Mouse (Mus musculus): ENCODE results near the gene Foxn3. TPM values are rescaled to one million over a fixed set of nuclear protein-coding genes. Genes with fewer than 3 reads are reported as not detected.

Gene Foxn3
- polyA plus RNA-seq (2015; fragmentation: Nextera tagmentation; extraction: Ambion mirVana) = 101 and 110 TPM in 2 replicates

- Histone ChIP-seq H3K4me2 (peak within 1 kb of the TSS; percentile 83), H3K4me1 (peaks cover 23% of the 10 kb centered on the region), H3K9ac (peak within 1 kb of the TSS; percentile 92), H3K9me3 (no peaks in the 10 kb centered on the region), H3K27me3 (no peaks in the 10 kb centered on the region), H3K27ac (peak within 1 kb of the TSS; percentile 89), H3K4me3 (peak within 1 kb of the TSS; percentile 85), H3K36me3 (no peaks in the 10 kb centered on the region)
- under 1% methylated on average over 53 of the region's 66 CpGs for WGBS
- peak; percentile 85 for ATAC-seq (ENCODE audit: insufficient number of reproducible peaks, low FRiP score, low TSS enrichment, low read depth)
Measured at GRCm38 (mm10) chr12:99563219-99564059, at the start of gene Foxn3. Gene Foxn3 (minus strand): TSS chr12:99563582.

GRCm38 (mm10) chr12:99612181-99612871, 48.9 kb upstream of the Foxn3 start:
- H3K4me3 ChIP-seq = no peak overlapping the region
- no peak overlapping the region for H3K27ac ChIP-seq
- H3K9ac ChIP-seq = no peak overlapping the region
- no peaks in the 10 kb centered on the region for H3K27me3 ChIP-seq
- H3K9me3 ChIP-seq = no peaks in the 10 kb centered on the region
- 43% methylated on average over 9 of the region's 9 CpGs for WGBS
- no peaks in the 10 kb centered on the region for H3K36me3 ChIP-seq
- H3K4me1 ChIP-seq = no peaks in the 10 kb centered on the region
- ATAC-seq (ENCODE audit: insufficient number of reproducible peaks, low FRiP score, low TSS enrichment, low read depth) = no peak
- H3K4me2 ChIP-seq = no peak overlapping the region

- 90% methylated on average over 7 of the region's 7 CpGs for WGBS
- Histone ChIP-seq H3K36me3 (no peaks in the 10 kb centered on the region), H3K4me2 (no peak overlapping the region), H3K9me3 (no peaks in the 10 kb centered on the region), H3K9ac (no peak overlapping the region), H3K4me1 (no peaks in the 10 kb centered on the region), H3K4me3 (no peak overlapping the region), H3K27me3 (no peaks in the 10 kb centered on the region), H3K27ac (no peak overlapping the region)
- no peak for ATAC-seq (ENCODE audit: insufficient number of reproducible peaks, low FRiP score, low TSS enrichment, low read depth)
Measured at GRCm38 (mm10) chr12:99610868-99611267, 47.5 kb upstream of the Foxn3 start.

- no peak for ATAC-seq (ENCODE audit: insufficient number of reproducible peaks, low FRiP score, low TSS enrichment, low read depth)
- Histone ChIP-seq H3K4me1 (no peaks in the 10 kb centered on the region), H3K27me3 (no peaks in the 10 kb centered on the region), H3K27ac (no peak overlapping the region), H3K9ac (no peak overlapping the region), H3K9me3 (no peaks in the 10 kb centered on the region), H3K4me2 (no peak overlapping the region), H3K4me3 (no peak overlapping the region), H3K36me3 (no peaks in the 10 kb centered on the region)
- 91% methylated on average over 16 of the region's 16 CpGs for WGBS
Measured at GRCm38 (mm10) chr12:99610069-99610815, 46.9 kb upstream of the Foxn3 start.

GRCm38 (mm10) chr12:99609643-99610042, 46.3 kb upstream of the Foxn3 start:
- Histone ChIP-seq H3K27me3 (no peaks in the 10 kb centered on the region), H3K4me1 (no peaks in the 10 kb centered on the region), H3K27ac (no peak overlapping the region), H3K36me3 (no peaks in the 10 kb centered on the region), H3K4me3 (no peak overlapping the region), H3K9ac (no peak overlapping the region), H3K9me3 (no peaks in the 10 kb centered on the region), H3K4me2 (no peak overlapping the region)
- no peak for ATAC-seq (ENCODE audit: insufficient number of reproducible peaks, low FRiP score, low TSS enrichment, low read depth)
- WGBS = 79% methylated on average over 5 of the region's 5 CpGs

- Histone ChIP-seq H3K4me1 (0 out of 2 replicates have a peak, but pooled peaks cover 3% of the 10 kb centered on the region), H3K36me3 (no peaks in the 10 kb centered on the region), H3K9ac (no peak overlapping the region), H3K4me2 (no peak overlapping the region), H3K27me3 (no peaks in the 10 kb centered on the region), H3K9me3 (no peaks in the 10 kb centered on the region), H3K27ac (no peak overlapping the region), H3K4me3 (no peak overlapping the region)
- no peak for ATAC-seq (ENCODE audit: insufficient number of reproducible peaks, low FRiP score, low TSS enrichment, low read depth)
- WGBS = 64% methylated on average over 10 of the region's 10 CpGs
Measured at GRCm38 (mm10) chr12:99608279-99608955, 45.0 kb upstream of the Foxn3 start.

GRCm38 (mm10) chr12:99603381-99603780, 40.0 kb upstream of the Foxn3 start:
- Histone ChIP-seq H3K27me3 (no peaks in the 10 kb centered on the region), H3K36me3 (no peaks in the 10 kb centered on the region), H3K27ac (no peak overlapping the region), H3K4me2 (no peak overlapping the region), H3K4me3 (no peak overlapping the region), H3K9ac (no peak overlapping the region), H3K9me3 (no peaks in the 10 kb centered on the region), H3K4me1 (peaks cover 11% of the 10 kb centered on the region)
- 22% methylated on average over 2 of the region's 2 CpGs for WGBS
- ATAC-seq (ENCODE audit: insufficient number of reproducible peaks, low FRiP score, low TSS enrichment, low read depth) = no peak

- no peaks in the 10 kb centered on the region for H3K9me3 ChIP-seq
- no peak overlapping the region for H3K4me2 ChIP-seq
- no peak overlapping the region for H3K9ac ChIP-seq
- no peaks in the 10 kb centered on the region for H3K27me3 ChIP-seq
- no peak for ATAC-seq (ENCODE audit: insufficient number of reproducible peaks, low FRiP score, low TSS enrichment, low read depth)
- peaks cover 11% of the 10 kb centered on the region for H3K4me1 ChIP-seq
- H3K4me3 ChIP-seq = no peak overlapping the region
- 91% methylated on average over 3 of the region's 3 CpGs for WGBS
- no peak overlapping the region for H3K27ac ChIP-seq
- no peaks in the 10 kb centered on the region for H3K36me3 ChIP-seq
Measured at GRCm38 (mm10) chr12:99601841-99602240, 38.5 kb upstream of the Foxn3 start.

- Histone ChIP-seq H3K36me3 (no peaks in the 10 kb centered on the region), H3K27ac (no peak overlapping the region), H3K4me3 (no peak overlapping the region), H3K4me2 (no peak overlapping the region), H3K4me1 (peaks cover 11% of the 10 kb centered on the region), H3K9me3 (no peaks in the 10 kb centered on the region), H3K27me3 (no peaks in the 10 kb centered on the region), H3K9ac (no peak overlapping the region)
- no peak for ATAC-seq (ENCODE audit: insufficient number of reproducible peaks, low FRiP score, low TSS enrichment, low read depth)
- 71% methylated on average over 8 of the region's 8 CpGs for WGBS
Measured at GRCm38 (mm10) chr12:99601392-99601791, 38.0 kb upstream of the Foxn3 start.

- Histone ChIP-seq H3K27me3 (no peaks in the 10 kb centered on the region), H3K9me3 (no peaks in the 10 kb centered on the region), H3K4me2 (peak overlapping the region; percentile 29), H3K4me3 (peak overlapping the region; percentile 1; the same call in 1 of the 2 replicates), H3K27ac (no peak overlapping the region), H3K9ac (no peak overlapping the region), H3K36me3 (no peaks in the 10 kb centered on the region), H3K4me1 (peaks cover 11% of the 10 kb centered on the region)
- WGBS = 31% methylated on average over 7 of the region's 7 CpGs
- peak; percentile 61; the same call in 1 of the 2 replicates for ATAC-seq (ENCODE audit: insufficient number of reproducible peaks, low FRiP score, low TSS enrichment, low read depth)
Measured at GRCm38 (mm10) chr12:99599606-99600005, 36.2 kb upstream of the Foxn3 start.

GRCm38 (mm10) chr12:99596397-99596796, 33.0 kb upstream of the Foxn3 start:
- Histone ChIP-seq H3K4me2 (no peak overlapping the region), H3K4me3 (no peak overlapping the region), H3K4me1 (peaks cover 8% of the 10 kb centered on the region), H3K27ac (no peak overlapping the region), H3K36me3 (no peaks in the 10 kb centered on the region), H3K9me3 (no peaks in the 10 kb centered on the region), H3K27me3 (no peaks in the 10 kb centered on the region), H3K9ac (no peak overlapping the region)
- WGBS = 86% methylated on average over 2 of the region's 2 CpGs
- no peak for ATAC-seq (ENCODE audit: insufficient number of reproducible peaks, low FRiP score, low TSS enrichment, low read depth)

All from limb, embryonic 15.5 days (tissue).